Mouse (Mus musculus): ENCODE data around the gene Sel1l3.

DNA sequence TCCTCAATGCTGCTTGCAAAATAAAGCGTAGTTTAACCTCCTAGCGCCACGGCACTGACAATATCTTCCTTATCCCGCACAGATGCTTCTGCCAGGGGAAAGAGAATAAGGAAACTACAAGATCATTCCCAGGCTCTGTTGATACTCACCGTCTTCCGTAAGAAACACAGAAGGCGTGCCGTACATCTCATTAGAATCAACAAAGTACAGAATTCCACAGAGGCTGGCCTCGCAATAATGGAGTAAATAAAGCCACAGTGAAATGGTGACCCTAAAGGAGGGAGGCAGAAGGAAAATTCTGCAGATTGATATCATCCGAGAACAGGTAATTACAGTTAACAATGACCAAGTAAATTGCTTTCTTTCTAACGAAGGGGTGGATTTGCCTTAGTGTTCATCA, 27.9 kb downstream of the Sel1l3 start:
- TF ChIP-seq CTCF (IDR thresholded peaks at IDR 0.05; ENCODE audit: insufficient read depth, low read depth, low read length) (no peak), POLR2A (IDR thresholded peaks at IDR 0.05; ENCODE audit: insufficient read depth, low read depth, low read length) (no peak)
